In genomic region chr5:27416571-27416970, GRCm38 (mm10) we compare ENCODE assay signal across 8 mouse cellular contexts.
DNase-seq lines count a peak whose midpoint lies in the region; ATAC-seq and TF ChIP-seq lines count a peak whose summit lies in the region.
"Had no signal": no experiment of that assay in that cellular context is flagged by ENCODE, and none has a peak within 500 bp of the region (broad histone marks: within the 10 kb centered on the region; RNA-seq: fewer than 3 reads in every experiment).

No protein-coding gene starts in this region.

- TF ChIP-seq CTCF in kidney, adult 2 months (conservative IDR thresholded peaks at IDR 0.05; ENCODE audit: insufficient read depth, insufficient read length, low read depth, low read length): 0 out of 2 replicates have a peak, but pooled peaks have one; percentile 2
- peak; percentile 72 for TF ChIP-seq CTCF in Patski (IDR thresholded peaks at IDR 0.05)

- H3K4me1 ChIP-seq in kidney, adult 2 months (ENCODE audit: control insufficient read depth, insufficient read depth, low read length): peaks cover 2% of the 10 kb centered on the region; the same call in 1 of the 2 replicates
- H3K4me1 ChIP-seq: liver, embryonic 13.5 days had no signal

- no peak for TF ChIP-seq POLR2A in kidney, adult 2 months (IDR thresholded peaks at IDR 0.05; ENCODE audit: low read depth, low read length)

- CTCF ChIA-PET in Patski (lab: Charles Lee): interaction anchor here (1.0 to 1.6 kb wide), 9 partner anchors 13 to 341 kb away, joined by 3 to 6 read pairs (median 4); no protein-coding TSS in a partner anchor

- H3K36me3 ChIP-seq in kidney, adult 2 months (ENCODE audit: control insufficient read depth, insufficient read depth, low read length): no peaks in the 10 kb centered on the region
- H3K36me3 ChIP-seq: liver, embryonic 13.5 days had no signal

- H3K4me3 ChIP-seq in kidney, adult 2 months (ENCODE audit: insufficient read depth, low read depth, low read length): no peak overlapping the region
- H3K4me3 ChIP-seq: liver, embryonic 13.5 days had no signal

- WGBS in kidney, adult 2 months: 65% methylated on average over 4 of the region's 4 CpGs

- H3K27ac ChIP-seq in kidney, adult 2 months (ENCODE audit: insufficient read depth, low read depth, low read length): no peak overlapping the region
- H3K27ac ChIP-seq: liver, embryonic 13.5 days had no signal

- DNase-seq in kidney, adult 2 months: peak; percentile 21
- no peak for DNase-seq in kidney, postnatal 4 days
- DNase-seq in ES-CJ7 (ENCODE audit: low read depth, low spot score) (peak; percentile 65), Patski (ENCODE audit: low read depth, low spot score) (no peak)
- no peak for DNase-seq in c-Kit-positive CD71-positive TER-119-positive erythroid progenitor cells, embryonic 14.5 days (ENCODE audit: low spot score)
- DNase-seq: liver, embryonic 13.5 days had no signal

- ATAC-seq in Patski: no peak
- ATAC-seq in megakaryocyte progenitor cell, adult 5-6 weeks (replicated peaks; ENCODE audit: poor library complexity): peak; percentile 60; the same call in 1 of the 2 replicates
- ATAC-seq in CD4-positive, CD25-positive, alpha-beta regulatory T cell, adult 4 months: no peak

- POLR2A ChIA-PET in Patski (lab: Charles Lee): interaction anchor here (0.6 kb wide), 1 partner anchor 21 kb away, joined by 8 read pairs; no protein-coding TSS in a partner anchor

- in situ Hi-C loops in Patski (cut with MboI; ENCODE audit: low pct_unique_long_range_greater_than_20kb): loop anchor here (5.0 kb wide), 1 partner anchor 339 kb away; no protein-coding TSS in a partner anchor

- no peaks in the 10 kb centered on the region for H3K27me3 ChIP-seq in kidney, adult 2 months (replicated peaks; ENCODE audit: control insufficient read depth, insufficient read depth, low read length)
- H3K27me3 ChIP-seq in Patski: no peaks in the 10 kb centered on the region
- H3K27me3 ChIP-seq: liver, embryonic 13.5 days had no signal

Comparison
In these comparisons a context has a peak if more than half of its experiments do, and no peak if none do; other contexts are left out.
1. DNase-seq: peak in kidney, adult 2 months (single experiment) and ES-CJ7 (single experiment); none in kidney, postnatal 4 days (0 of 2), Patski (single experiment) and c-Kit-positive CD71-positive TER-119-positive erythroid progenitor cells, embryonic 14.5 days (single experiment).